Mouse (Mus musculus) R1 (cell line): ENCODE measurements around the gene Olfr484.
"Not testable (repeated sequence)": the region's sequence is repeated elsewhere in the genome, so short reads cannot be mapped to it uniquely, and the experiment has no call there.

Experiments
- DNase-seq: peaks from one replicate; pipeline ENCODE4 v3.0.0-alpha.2; 2018; ENCODE audit warnings: low read depth, low spot score

Gene Olfr484

GRCm38 (mm10) chr7:108127349-108127748 lies at the start of gene Olfr484:
Gene Olfr484 (minus strand): TSS chr7:108127449.
- no peak for DNase-seq

GRCm38 (mm10) chr7:108172642-108173041 lies 45.4 kb upstream of the Olfr484 start, which contains the start of gene Olfr486:
Gene Olfr486 (minus strand): TSS chr7:108172742.
- not testable (repeated sequence) for DNase-seq

- DNase-seq, result no peak
Observed at GRCm38 (mm10) chr7:108159771-108160170, 32.5 kb upstream of the Olfr484 start, which contains the start of gene Olfr485. Gene Olfr485 (minus strand): TSS chr7:108159871.

GRCm38 (mm10) chr7:108121416-108121815 lies 5.8 kb downstream of the Olfr484 start:
- peak; percentile 82 for DNase-seq

GRCm38 (mm10) chr7:108120681-108121080 lies 6.6 kb downstream of the Olfr484 start:
- peak; percentile 91 for DNase-seq

- DNase-seq, result no peak
Observed at GRCm38 (mm10) chr7:108100549-108100948, 26.7 kb downstream of the Olfr484 start, which contains the start of gene Olfr483. Gene Olfr483 (plus strand): TSS chr7:108100849.

GRCm38 (mm10) chr7:108097486-108097885 lies 29.8 kb downstream of the Olfr484 start, which contains the start of gene Olfr482:
Gene Olfr482 (minus strand): TSS chr7:108097586.
- DNase-seq, result no peak

- no peak for DNase-seq
Observed at GRCm38 (mm10) chr7:108079555-108079954, 47.7 kb downstream of the Olfr484 start, which contains the start of gene Olfr481. Gene Olfr481 (plus strand): TSS chr7:108079855.
